Mouse (Mus musculus): ENCODE data around the gene Zmym1.
"Not testable (repeated sequence)": the region's sequence is repeated elsewhere in the genome, so short reads cannot be mapped to it uniquely, and the experiment has no call there.

The Zmym1 gene

GRCm38 (mm10) chr4:127027228-127028190 is 33.4 kb downstream of the Zmym1 start:
- in situ Hi-C loops (cut with MboI, MseI): no loop called here

- in situ Hi-C loops (cut with MboI, MseI): no loop called here
Observed at GRCm38 (mm10) chr4:127026826-127027225, 34.1 kb downstream of the Zmym1 start.

GRCm38 (mm10) chr4:127024240-127024639 is 36.7 kb downstream of the Zmym1 start:
- in situ Hi-C loops (cut with MboI, MseI): no loop called here

DNA sequence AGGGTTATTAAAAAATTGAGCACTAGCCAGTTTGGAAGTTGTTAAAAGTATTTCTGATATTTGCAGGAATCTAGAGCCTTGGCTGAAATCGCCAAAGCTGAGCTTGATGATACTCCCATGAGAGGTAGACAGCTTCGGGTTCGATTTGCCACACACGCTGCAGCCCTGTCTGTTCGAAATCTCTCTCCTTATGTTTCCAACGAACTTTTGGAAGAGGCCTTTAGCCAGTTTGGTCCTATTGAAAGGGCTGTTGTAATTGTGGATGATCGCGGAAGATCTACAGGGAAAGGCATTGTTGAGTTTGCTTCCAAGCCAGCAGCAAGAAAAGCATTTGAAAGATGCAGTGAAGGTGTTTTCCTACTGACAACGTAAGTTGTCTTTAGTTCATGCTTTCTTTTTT is 37.8 kb downstream of the Zmym1 start:
- in situ Hi-C loops (cut with MboI, MseI): no loop called here

DNA sequence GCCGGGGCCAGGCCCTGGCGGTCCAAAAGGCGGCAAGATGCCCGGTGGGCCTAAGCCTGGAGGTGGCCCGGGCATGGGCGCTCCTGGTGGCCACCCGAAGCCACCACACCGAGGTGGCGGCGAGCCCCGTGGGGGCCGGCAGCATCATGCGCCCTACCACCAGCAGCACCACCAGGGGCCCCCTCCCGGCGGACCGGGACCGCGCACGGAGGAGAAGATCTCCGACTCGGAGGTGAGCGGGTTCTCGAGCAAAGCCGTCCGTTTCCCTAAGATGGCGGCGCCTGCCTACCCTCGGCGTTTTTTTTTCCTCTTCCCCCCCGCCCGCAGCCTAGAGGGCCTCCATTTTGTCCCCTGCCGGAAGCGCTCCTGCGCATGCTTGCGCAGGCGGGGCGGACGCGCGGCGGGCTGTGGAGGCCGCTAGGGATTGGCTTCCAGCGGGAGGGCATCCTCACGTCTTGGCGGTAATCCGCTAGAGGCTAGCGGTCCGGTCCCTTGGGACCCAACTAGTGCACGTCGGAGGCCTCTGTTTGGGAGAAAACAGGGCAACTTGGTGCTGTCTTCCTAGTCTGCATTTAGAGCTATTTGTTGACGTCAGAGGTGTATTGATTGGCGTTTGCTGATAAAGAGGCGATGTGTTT is 38.8 kb downstream of the Zmym1 start:
- in situ Hi-C loops (cut with MboI, MseI): no loop called here

- in situ Hi-C loops (cut with MboI, MseI): no loop called here
Observed at GRCm38 (mm10) chr4:127021151-127021945, 39.6 kb downstream of the Zmym1 start, which contains the start of gene Sfpq. Sfpq (plus strand) TSS chr4:127021324.

GRCm38 (mm10) chr4:127020411-127021150 is 40.4 kb downstream of the Zmym1 start:
- in situ Hi-C loops (cut with MboI, MseI): no loop called here

DNA sequence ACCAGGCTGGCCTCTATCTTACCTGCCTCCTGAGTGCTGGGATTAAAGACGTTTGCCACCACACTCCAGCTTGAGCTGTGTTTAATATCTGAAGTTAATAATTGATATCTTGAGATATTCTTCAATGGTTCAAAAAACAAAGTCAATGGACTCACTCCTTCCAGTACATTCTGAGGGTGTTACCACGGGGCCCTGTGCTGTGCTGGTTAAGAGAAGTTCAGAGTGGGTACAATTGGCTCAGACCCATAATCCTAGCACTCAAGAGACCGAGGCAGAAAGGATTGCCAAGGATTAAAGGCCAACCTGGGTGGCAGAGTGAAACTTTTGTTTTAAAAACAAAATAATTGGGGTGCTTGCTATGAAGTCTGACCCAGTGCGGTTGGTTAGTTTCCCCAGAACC is 44.6 kb downstream of the Zmym1 start:
- in situ Hi-C loops (cut with MboI, MseI): no loop called here

DNA sequence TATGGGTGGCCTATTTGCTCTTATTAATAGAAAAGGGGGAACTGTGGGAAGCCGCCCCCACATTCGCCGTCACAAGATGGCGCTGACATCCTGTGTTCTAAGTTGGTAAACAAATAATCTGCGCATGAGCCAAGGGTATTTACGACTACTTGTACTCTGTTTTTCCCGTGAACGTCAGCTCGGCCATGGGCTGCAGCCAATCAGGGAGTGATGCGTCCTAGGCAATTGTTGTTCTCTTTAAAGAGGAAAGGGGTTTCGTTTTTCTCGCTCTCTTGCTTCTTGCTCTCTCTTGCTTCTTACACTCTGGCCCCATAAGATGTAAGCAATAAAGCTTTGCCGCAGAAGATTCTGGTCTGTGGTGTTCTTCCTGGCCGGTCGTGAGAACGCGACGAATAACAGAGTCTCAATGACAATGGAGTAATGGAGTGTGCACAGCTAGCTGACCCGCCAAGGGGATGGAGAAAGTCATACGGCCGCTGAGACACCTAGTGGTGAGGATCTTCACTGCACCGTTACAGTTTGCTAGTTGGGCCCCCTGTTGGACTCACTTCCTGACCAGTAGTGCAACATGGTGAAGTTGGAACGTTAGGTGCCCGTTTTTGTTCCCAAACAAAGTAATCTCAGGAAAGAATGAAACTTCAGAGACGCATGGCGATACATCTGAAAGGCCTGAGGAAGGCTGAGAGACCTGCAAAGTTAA is 45.5 kb downstream of the Zmym1 start:
- in situ Hi-C loops (cut with MboI, MseI): not testable (repeated sequence)

DNA sequence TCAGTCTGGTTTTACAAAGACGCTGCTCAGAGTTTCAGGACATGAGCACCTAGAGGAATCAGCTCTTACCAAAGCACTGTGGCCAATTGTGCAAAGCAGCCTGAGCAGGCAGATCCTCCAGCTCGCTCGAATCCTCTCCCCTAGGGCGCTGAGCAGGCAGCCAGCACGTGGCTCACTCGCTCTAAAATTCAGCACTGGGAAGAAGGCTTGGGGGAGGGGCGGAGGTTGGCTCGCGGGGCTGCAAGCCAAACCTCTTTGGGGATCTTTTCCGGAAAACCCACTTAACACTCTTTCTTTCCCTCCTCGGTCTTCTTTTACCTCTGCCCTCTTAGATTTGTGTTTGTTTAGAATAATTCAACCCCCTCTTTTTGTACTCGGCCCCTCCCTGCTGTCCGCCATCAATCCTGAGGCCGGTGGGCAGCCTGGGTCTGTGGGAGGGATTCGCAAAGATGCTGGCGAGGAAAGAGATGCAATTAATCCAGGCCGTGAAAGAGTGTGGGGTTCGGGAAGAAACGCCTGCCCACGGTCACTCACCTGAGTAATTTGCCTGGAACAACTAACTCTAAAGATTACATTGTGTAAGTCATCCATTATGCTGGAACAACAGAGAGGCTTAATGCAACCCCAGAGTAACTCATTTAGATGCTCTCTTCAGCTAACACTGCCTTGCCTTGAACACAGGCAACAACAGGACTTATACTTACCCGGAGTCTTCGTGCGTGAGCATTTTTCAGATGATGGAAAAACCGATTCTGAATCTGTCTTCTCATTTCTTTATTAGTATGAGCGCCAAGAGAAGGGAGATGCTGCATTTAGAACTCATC is 55.6 kb downstream of the Zmym1 start:
- in situ Hi-C loops (cut with MboI, MseI): no loop called here

DNA sequence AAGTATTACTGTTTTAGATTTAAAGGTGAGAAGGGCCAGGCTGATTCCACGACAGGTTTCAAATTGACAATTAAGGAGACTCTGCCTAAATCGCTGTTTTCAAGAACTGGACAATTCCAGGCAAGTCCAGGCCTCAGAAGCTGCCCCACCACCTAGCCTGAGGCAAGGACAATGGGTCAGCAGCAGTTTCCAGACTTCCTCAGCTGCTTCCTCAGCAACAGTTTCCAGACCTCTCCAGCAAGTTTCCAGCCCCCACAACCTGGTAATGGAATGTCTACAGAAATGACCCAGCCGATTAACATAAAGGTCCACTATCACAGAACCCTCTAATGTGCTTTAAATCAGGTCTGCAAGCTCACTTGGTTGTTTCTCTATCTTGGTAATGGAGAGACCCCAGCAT is 56.6 kb downstream of the Zmym1 start:
- in situ Hi-C loops (cut with MboI, MseI): no loop called here

DNA sequence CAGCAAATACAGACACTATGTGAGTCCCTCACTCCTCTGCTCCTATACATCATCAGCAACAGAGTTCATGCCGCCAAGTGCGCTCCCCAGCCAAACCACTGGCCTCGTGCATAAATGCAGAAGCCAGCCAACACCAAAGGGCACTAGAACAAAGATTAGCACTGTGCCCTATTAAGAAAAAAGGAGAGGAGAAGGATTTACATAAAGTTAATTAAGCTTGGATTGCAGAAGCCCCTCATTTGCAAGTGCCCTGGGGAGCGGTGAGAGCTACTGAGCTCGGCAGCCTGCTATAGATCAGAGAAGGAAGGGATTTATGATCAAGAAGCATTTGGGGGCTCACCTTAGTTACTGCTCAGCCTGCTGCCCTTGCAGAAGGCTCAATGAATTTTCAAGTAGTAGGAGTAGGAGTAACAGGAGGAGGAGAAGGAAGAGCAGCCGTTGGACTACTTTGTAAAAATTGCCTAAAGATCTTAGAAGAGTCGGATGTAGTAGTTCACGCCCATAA is 60.3 kb downstream of the Zmym1 start:
- in situ Hi-C loops (cut with MboI, MseI): no loop called here

GRCm38 (mm10) chr4:126999372-126999771 is 61.6 kb downstream of the Zmym1 start:
- in situ Hi-C loops (cut with MboI, MseI): not testable (repeated sequence)

All from T-helper 1 cell (primary cell).